Mouse (Mus musculus): ENCODE results near the gene 4930572O03Rik.
"Not testable (repeated sequence)": the region's sequence is repeated elsewhere in the genome, so short reads cannot be mapped to it uniquely, and the experiment has no call there.

Gene 4930572O03Rik

GRCm38 (mm10) chr5:15618764-15619163 is 38.1 kb downstream of the 4930572O03Rik start, which contains the start of gene Speer4d:
Speer4d (plus strand) TSS chr5:15619064.
- not testable (repeated sequence) for DNase-seq (ENCODE audit: low spot score in 2 of 2)

DNA sequence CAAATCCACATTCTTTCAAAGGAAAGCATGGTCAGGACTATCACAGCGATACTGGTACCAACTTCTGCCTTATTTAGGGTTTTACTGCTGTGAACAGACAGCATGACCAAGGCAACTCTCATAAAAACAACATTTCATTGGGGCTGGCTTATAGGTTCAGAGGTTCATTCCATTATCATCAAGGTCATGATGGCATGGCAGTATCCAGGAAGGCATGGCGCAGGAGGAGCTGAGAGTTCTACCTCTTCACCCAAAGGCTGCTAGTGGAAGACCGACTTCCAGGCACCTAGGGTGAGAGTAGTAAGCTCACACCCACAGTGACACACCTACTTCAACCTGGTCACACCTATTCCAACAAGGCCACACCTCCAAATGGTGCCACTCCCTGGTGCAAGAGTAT is 40.7 kb downstream of the 4930572O03Rik start:
- not testable (repeated sequence) for DNase-seq (ENCODE audit: low spot score in 2 of 2)

GRCm38 (mm10) chr5:15610695-15611094 is 46.2 kb downstream of the 4930572O03Rik start:
- DNase-seq (ENCODE audit: low spot score in 2 of 2): not testable (repeated sequence)

- peak; percentile 4 to 13 for DNase-seq (ENCODE audit: low spot score in 2 of 2)
Observed at GRCm38 (mm10) chr5:15606677-15607076, 50.2 kb downstream of the 4930572O03Rik start.

GRCm38 (mm10) chr5:15603585-15603984 is 53.3 kb downstream of the 4930572O03Rik start:
- not testable (repeated sequence) for DNase-seq (ENCODE audit: low spot score in 2 of 2)

- DNase-seq (ENCODE audit: low spot score in 2 of 2): not testable (repeated sequence)
Observed at GRCm38 (mm10) chr5:15603008-15603407, 53.9 kb downstream of the 4930572O03Rik start.

- DNase-seq (ENCODE audit: low spot score in 2 of 2): not testable (repeated sequence)
Observed at GRCm38 (mm10) chr5:15602424-15602947, 54.4 kb downstream of the 4930572O03Rik start.

All from thymus, postnatal 10 days (tissue).